Mouse (Mus musculus) regulatory T cell (primary cell): ENCODE measurements at regions not wholly inside any gene's neighbourhood (a gene's known extent, or its start where the extent isn't known, plus 50 kb on each side); places are given as distances from the start of the nearest gene placed in this dataset.

Source experiments
- in situ Hi-C: fragments of 300-600 bp; cut with MboI, MseI; formaldehyde crosslinking; loops from one replicate; pipeline ENCODE4 v1.15.1; 2025; ENCODE audit warnings: high pct_unique_total_duplicates

DNA sequence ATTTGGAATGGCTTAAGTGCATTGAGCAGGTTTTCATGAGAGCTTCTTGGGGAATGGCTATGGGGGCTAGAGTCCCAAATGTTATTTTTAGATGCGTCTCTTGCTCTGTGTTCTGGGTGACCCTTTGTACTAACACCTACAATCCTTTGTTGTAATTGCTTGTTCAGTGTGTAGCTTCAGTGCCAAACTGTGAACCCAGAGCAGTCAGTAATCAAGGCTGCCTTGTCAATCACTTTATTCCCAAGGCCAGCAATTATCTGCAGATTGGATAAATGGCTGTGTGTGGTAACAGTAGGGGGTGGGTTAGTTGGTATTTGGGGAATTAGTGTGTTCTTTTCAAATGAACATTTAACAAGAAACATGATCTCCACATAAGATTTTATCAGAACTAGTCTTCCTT is 390.4 kb downstream of the Poteg start:
- in situ Hi-C loops = no loop called here

DNA sequence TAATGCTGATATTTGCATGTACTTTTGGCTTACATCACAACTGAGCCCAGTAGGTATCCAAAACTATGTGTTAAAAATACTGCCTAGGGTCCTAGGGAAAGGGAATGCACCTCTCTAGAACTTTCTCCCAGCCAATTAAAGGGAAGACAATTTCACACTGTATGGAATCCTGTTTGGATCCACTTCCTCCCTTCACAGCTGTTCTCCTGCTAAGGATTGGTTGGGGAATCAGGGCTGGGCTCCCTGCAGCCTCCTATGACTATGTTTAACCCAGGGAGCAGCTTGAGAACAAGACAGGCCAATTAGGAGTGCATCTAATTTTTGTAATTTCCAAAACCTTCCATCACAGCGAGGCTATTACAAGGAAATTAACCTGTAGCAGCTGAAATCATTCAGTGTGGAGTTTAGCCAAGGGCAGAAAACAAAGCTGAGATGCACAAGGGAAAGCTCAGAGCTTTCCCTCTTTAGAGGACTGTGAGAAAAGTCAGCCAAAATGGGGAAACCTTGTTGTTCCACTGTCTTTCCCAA is 419.1 kb downstream of the Poteg start:
- in situ Hi-C loops = no loop called here

DNA sequence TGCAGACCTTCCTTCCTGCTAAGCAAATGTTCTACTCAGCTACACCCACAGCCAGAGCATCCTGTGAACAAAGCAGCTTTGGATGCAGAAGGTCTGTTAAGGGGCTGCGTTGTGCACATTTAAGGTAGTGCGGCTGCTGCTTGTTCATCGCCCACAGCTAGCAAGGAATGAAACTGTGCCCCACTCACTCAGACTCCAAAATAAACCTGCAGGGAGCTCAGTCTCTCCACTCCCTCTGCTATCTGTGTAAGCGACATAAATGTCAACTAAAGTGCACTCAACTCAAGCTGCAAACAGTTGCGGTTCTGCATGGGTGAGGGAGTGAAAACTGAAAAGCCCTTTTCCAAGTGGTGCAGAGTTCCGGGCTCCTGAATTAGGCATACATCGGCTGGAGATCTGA is 421.1 kb downstream of the Poteg start:
- in situ Hi-C loops = no loop called here

DNA sequence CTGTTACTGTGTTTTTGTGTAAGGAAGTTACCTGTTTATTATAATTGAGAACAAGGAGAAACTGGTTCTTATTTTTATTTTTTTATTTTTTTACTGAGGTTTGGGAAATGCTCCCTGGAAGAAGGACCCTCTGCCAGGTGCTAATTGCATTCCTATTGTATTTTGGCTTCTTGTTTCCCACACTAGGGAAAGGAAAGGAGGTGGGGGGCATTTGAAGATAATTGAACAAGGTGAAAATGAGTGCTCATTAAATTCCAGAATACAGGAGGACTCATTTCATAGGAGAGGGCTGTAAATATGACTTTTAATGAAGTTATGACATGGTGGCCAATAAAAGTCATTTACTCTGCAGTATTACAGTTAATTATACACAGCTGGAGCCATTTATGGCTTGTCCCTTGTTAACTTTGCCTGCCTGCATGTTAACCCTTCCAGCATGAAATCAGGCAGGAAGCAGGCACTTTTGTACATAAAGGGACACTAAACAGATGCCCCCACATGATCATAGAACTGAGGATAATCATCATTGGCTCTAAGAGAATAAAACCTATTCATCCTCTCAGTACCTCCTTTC is 430.3 kb downstream of the Poteg start:
- in situ Hi-C loops = no loop called here

DNA sequence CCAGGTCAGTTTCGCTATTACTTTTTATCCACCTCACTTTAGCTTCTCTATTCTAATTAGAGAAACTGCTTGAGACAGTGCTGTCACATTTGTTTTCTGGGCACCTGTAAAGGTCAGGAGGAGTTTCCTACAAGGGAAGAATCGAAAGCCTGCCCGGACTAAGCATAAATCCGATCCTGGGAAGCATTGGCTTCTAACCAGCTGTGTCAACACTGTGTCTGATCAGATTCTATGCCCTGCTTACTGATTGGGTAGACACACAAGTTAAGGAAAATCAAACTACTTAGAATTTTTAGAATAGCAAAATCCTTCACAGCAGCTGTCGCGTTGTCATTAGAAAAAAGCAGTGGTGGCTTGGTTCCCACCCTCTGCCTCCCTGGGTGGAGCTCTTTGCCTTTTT is 441.8 kb downstream of the Poteg start:
- in situ Hi-C loops = no loop called here

DNA sequence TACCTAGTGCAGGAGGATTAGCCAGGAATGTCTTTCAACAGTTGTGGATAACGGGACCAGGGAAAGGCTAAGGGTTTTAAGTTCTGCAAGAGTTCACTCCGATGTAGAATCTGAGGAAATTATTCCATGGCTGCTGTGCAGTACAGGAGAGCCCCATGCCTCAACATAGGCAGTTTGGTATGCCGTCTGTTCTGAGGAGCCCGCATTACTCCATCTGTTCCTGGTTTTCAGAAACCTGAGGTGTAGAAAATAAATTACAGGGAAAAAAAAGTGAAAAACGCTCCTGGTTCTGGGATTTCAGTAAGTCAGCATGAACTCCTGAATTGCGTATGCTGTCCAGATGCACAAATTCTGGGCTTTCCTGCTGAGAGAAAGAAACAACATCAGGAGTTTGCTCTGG is 446.9 kb downstream of the Poteg start:
- in situ Hi-C loops = no loop called here

DNA sequence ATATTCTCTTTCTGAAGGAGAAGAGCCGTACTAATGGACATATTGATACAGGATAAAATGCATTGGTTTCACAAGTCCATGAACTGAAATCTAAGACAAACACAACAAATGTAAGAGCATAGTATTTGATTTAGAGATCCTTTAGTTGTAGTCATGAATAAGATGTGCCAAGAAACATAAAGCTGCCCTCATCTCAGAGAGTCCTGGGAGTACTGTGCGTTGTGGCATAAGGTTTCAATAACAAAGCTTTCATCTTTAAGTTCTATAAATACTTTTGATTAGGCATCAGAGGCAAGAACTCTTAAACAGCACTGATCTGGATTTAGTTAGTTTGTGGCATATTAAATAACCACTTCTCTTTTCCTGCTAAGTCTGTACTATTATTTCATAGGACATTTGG is 452.6 kb downstream of the Poteg start:
- in situ Hi-C loops = loop anchor here (25.0 kb wide), 1 partner anchor 1662 kb away; no protein-coding TSS in a partner anchor

DNA sequence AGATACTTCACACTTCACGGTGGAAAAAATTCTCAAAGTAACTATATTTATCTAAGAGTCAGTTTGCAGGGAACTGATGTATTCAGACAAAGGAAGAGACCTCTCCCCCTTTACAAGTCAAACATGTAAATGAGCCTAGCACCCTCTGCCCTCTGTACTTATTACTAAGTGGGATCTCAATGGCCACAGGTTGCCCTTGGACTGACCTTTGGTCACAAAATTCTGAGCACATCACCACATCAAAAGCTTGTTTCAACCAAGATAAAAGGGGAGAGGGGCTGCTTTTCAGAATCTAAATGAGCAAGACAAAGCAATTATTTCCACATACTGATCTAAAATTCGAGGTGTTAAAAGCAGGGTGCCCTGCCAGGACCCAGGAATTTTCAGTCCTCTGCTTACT is 456.3 kb downstream of the Poteg start:
- in situ Hi-C loops = loop anchor here (25.0 kb wide), 1 partner anchor 1659 kb away; no protein-coding TSS in a partner anchor

DNA sequence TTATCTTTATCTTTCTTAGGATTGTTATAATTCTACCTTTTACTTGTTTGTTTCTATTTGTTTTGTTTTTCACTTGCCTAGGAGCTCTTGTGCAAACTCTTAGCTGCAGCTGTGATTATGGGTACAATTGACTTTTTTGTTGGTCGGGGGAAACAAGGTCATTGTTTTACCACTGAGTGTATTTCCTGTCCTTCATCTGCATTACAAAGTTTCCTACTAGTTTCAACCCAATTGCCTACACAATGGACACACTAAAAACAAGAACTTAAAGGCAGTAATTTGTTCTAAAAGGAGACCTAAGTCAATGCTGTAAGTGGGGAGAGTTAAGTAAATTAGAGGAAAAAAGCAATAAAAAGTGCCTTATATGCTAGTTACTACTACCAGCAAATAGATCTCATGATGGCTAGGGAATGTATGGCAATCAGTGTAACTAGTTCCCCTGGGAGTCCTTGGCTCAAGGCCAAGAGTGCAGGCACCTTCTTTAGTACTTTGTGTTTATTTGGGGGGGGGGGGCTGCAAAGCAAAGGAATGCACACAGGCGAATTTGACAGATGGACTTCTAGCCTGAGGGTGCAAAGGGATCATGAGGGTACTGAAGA is 462.0 kb downstream of the Poteg start:
- in situ Hi-C loops = loop anchor here (25.0 kb wide), 1 partner anchor 1653 kb away; no protein-coding TSS in a partner anchor

DNA sequence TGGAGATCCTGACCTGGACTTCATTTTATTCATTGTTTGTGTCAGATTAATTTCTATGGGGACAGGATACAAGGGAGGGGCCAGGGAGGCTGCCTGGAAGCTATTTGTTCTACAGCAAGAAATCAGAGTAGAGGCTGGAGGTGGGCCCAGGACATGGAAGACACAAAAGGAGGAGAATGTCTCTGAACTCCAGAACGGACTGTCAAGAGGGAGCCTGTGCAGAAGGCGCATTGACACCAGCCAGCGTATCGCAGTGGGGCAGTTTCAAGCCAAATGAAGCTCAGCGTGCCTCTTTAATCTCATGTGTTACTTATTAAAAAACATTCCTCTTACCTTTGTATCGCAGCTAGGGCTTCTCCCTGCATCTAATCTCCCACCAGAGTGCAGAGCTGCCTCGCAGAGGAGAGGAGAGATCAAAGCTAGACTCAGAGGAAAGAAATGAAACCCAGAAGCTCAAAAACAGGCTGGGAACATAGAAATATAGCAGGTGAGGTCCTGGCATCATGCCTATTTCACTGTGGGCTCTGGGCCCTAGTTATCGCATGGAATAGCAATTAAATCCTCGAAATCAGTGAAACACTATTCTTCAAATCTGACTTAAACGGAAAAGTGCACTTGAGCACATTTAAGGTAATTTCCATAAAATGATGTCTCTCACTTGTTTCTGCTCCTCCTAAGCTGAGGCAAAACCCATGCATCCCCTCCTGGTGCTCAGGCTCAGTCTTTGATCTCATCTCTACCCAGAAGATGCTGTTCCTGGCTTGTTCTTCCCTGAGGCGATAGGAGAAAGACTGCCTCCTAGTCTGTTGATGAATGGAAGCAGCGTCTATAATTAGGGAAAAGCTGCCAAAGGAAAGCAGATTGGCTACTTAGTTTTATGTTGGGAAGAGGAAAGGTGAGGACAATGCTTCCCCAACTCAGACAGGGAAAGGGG is 491.4 kb downstream of the Poteg start:
- in situ Hi-C loops = no loop called here

DNA sequence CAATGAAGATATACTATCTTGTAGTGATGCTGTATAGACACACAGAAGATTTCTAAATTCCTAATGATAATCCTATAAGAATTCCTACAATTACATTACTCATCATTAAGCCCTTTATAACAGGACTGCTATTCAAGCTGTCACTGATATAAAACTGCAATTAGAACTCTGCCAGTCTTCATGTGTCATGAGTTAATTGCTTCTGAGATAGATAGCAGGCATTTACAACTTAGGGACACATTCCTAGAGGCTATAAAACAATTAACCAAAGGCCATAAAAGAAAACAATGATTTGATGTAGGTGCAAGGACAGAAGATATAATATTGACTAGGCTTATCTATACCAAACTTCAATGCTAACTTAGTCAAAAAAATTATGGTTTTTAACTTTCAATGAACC is 507.5 kb downstream of the Poteg start:
- in situ Hi-C loops = no loop called here

DNA sequence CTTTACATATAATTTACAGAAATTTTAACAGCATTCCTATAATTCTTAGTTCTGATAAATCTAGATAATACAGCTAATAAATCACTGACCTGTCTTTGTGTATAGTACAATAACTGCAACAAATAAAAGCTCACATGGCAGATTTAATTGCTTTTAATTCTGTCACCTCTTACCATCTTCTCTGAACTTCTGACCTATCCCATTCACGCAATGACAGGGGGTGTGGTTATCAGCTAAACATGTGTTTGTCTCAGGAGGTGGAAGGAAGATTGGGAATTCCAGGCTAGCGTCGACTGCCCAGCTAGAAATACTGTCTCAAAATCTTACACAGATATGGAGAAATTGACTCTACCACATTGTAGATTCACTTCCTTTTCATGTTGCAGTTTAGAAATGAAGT is 533.5 kb downstream of the Poteg start:
- in situ Hi-C loops = no loop called here

DNA sequence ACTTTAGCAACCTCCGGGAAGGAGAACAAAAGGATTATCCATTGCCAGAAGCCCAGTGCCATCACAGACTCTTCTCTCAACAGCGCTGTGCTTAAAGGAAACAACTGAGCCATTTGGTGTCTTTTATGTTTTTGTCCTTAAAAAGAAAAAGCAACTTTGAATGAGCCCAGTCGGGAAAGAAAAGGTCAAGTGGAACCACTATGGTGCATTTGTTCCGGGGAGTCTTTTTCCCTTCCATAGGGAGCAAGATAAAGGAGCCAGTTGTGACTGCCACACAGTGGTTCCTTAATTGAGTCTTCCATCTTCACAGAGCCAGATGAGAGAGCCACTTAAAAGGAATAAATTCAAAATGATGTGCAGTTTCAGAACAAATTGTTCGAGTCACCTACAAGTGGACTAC is 534.3 kb downstream of the Poteg start:
- in situ Hi-C loops = no loop called here

DNA sequence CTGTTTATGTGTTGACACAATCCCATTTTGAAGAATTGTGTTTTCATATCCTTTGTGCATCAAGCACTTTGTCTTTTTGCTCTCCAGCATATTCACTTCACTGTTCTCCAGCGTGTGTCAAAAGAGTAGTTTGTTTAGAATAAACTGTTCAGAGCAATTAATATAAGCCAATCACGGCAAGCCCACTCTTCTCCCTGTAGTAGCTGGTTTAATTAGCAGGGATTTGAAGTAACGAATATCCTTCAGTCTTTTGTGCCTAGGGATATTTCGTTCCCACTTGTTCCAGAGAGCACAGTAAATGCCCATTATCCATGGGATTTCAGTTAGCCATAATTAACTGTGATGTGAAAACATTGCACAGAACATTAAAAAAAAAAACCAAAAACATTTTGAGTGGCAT is 565.4 kb downstream of the Poteg start:
- in situ Hi-C loops = no loop called here
